Mouse (Mus musculus): ENCODE results near the gene Gys1. TPM values are rescaled to one million over a fixed set of nuclear protein-coding genes. Genes with fewer than 3 reads are reported as not detected.

Gys1 gene
- 10 to 100 TPM; 49.3 to 67.0 TPM for total RNA-seq (2023)

GRCm38 (mm10) chr7:45434203-45435015, at the start of gene Gys1:
Gene Gys1 (plus strand): TSS chr7:45434844.

GRCm38 (mm10) chr7:45395578-45396336, 38.9 kb upstream of the Gys1 start, which contains the start of gene Snrnp70:
Gene Snrnp70 (minus strand): TSS chr7:45395742.

GRCm38 (mm10) chr7:45405091-45406075, 29.3 kb upstream of the Gys1 start, which contains the start of gene Kcna7:
Gene Kcna7 (plus strand): TSS chr7:45405653.

GRCm38 (mm10) chr7:45413113-45413863, 21.4 kb upstream of the Gys1 start, which contains the start of gene Ntf5:
Gene Ntf5 (plus strand): TSS chr7:45413695.

GRCm38 (mm10) chr7:45420615-45420919, 14.1 kb upstream of the Gys1 start, which contains the start of gene Lhb:
Gene Lhb (plus strand): TSS chr7:45420820.

GRCm38 (mm10) chr7:45437521-45438276, 3.1 kb downstream of the Gys1 start, which contains the start of gene Ruvbl2:
Gene Ruvbl2 (minus strand): TSS chr7:45438096.

GRCm38 (mm10) chr7:45459564-45460140, 25.0 kb downstream of the Gys1 start, which contains the start of gene Ftl1:
Gene Ftl1 (minus strand): TSS chr7:45459884.

GRCm38 (mm10) chr7:45466283-45467089, 31.8 kb downstream of the Gys1 start, which contains the start of gene Bax:
Gene Bax (minus strand): TSS chr7:45466898.

GRCm38 (mm10) chr7:45481374-45481927, 46.8 kb downstream of the Gys1 start, which contains the start of gene Tulp2:
Gene Tulp2 (plus strand): TSS chr7:45481877.

GRCm38 (mm10) chr7:45486761-45487415, 52.2 kb downstream of the Gys1 start, which contains the start of gene Gm45808:
Gene Gm45808 (minus strand): TSS chr7:45486811.

GRCm38 (mm10) chr7:45488293-45489204, 53.9 kb downstream of the Gys1 start, which contains the start of gene Dhdh:
Gene Dhdh (minus strand): TSS chr7:45488805.

Other genes with a start within 250 kb of the Gys1 start
- gene Ccdc155, start 230.0 kb upstream of the Gys1 start, total RNA-seq (2023) = under 1 TPM in 1 of 2 experiments, not detected in 1; 0.20 TPM
- under 1 TPM; 0.58 to 0.95 TPM for gene Dkkl1, start 222.7 kb upstream of the Gys1 start, total RNA-seq (2023)
- gene Tead2, start 219.1 kb upstream of the Gys1 start, total RNA-seq (2023) = not detected
- gene Cd37, start 195.7 kb upstream of the Gys1 start, total RNA-seq (2023) = 100 to 1,000 TPM; 351 to 377 TPM
- under 1 TPM; 0.31 to 0.78 TPM for gene Slc6a16, start 193.8 kb upstream of the Gys1 start, total RNA-seq (2023)
- gene Slc6a21, start 157.3 kb upstream of the Gys1 start, total RNA-seq (2023) = under 1 TPM in 1 of 2 experiments, not detected in 1; 0.33 TPM
- 1 to 10 TPM; 3.5 to 4.6 TPM for gene Trpm4, start 101.1 kb upstream of the Gys1 start, total RNA-seq (2023)
- not detected for gene Hrc, start 99.6 kb upstream of the Gys1 start, total RNA-seq (2023)
- not detected for gene Ppfia3, start 67.8 kb upstream of the Gys1 start, total RNA-seq (2023)
- not detected for gene Lin7b, start 64.3 kb upstream of the Gys1 start, total RNA-seq (2023)
- gene Snrnp70, start 39.1 kb upstream of the Gys1 start, total RNA-seq (2023) = 100 to 1,000 TPM; 286 to 302 TPM
- gene Kcna7, start 29.2 kb upstream of the Gys1 start, total RNA-seq (2023) = not detected
- gene Ntf5, start 21.1 kb upstream of the Gys1 start, total RNA-seq (2023) = not detected
- not detected for gene Lhb, start 14.0 kb upstream of the Gys1 start, total RNA-seq (2023)
- 10 to 100 TPM; 31.3 to 32.1 TPM for gene Ruvbl2, start 3.3 kb downstream of the Gys1 start, total RNA-seq (2023)
- 1,000 to 10,000 TPM; 1,155 to 1,244 TPM for gene Ftl1, start 25.0 kb downstream of the Gys1 start, total RNA-seq (2023)
- gene Bax, start 32.1 kb downstream of the Gys1 start, total RNA-seq (2023) = 10 to 100 TPM; 42.2 to 50.4 TPM
- gene Tulp2, start 47.0 kb downstream of the Gys1 start, total RNA-seq (2023) = not detected
- gene Gm45808, start 52.0 kb downstream of the Gys1 start, total RNA-seq (2023) = 1 to 10 TPM in 1 of 2 experiments, under 1 TPM in 1; 0.80 to 1.9 TPM
- gene Dhdh, start 54.0 kb downstream of the Gys1 start, total RNA-seq (2023) = 1 to 10 TPM; 6.0 to 7.5 TPM
- gene Nucb1, start 75.6 kb downstream of the Gys1 start, total RNA-seq (2023) = 100 to 1,000 TPM; 103 to 126 TPM
- 100 to 1,000 TPM; 173 to 218 TPM for gene Ppp1r15a, start 91.4 kb downstream of the Gys1 start, total RNA-seq (2023)
- not detected for gene Plekha4, start 91.5 kb downstream of the Gys1 start, total RNA-seq (2023)
- gene Hsd17b14, start 120.0 kb downstream of the Gys1 start, total RNA-seq (2023) = not detected
- gene Bcat2, start 135.3 kb downstream of the Gys1 start, total RNA-seq (2023) = 10 to 100 TPM; 32.2 to 35.8 TPM
- not detected for gene Fgf21, start 180.6 kb downstream of the Gys1 start, total RNA-seq (2023)
- gene Fut1, start 182.4 kb downstream of the Gys1 start, total RNA-seq (2023) = 1 to 10 TPM in 1 of 2 experiments, not detected in 1; 1.2 TPM
- gene Izumo1, start 187.0 kb downstream of the Gys1 start, total RNA-seq (2023) = under 1 TPM in 1 of 2 experiments, not detected in 1; 0.47 TPM
- 1 to 10 TPM; 2.6 to 2.7 TPM for gene Rasip1, start 192.6 kb downstream of the Gys1 start, total RNA-seq (2023)
- under 1 TPM; 0.07 to 0.11 TPM for gene Mamstr, start 205.1 kb downstream of the Gys1 start, total RNA-seq (2023)
- gene Fut2, start 231.6 kb downstream of the Gys1 start, total RNA-seq (2023) = not detected
- gene Ntn5, start 249.2 kb downstream of the Gys1 start, total RNA-seq (2023) = not detected